Mouse (Mus musculus) urinary bladder, postnatal 4 days (tissue): ENCODE data around the gene Ntm.

Source experiments
- DNase-seq, 2 experiments: peaks; one replicate each; pipeline ENCODE4 v3.0.0; 2021 to 2022; ENCODE audit warnings: low spot score in 2 of 2

Gene Ntm

DNA sequence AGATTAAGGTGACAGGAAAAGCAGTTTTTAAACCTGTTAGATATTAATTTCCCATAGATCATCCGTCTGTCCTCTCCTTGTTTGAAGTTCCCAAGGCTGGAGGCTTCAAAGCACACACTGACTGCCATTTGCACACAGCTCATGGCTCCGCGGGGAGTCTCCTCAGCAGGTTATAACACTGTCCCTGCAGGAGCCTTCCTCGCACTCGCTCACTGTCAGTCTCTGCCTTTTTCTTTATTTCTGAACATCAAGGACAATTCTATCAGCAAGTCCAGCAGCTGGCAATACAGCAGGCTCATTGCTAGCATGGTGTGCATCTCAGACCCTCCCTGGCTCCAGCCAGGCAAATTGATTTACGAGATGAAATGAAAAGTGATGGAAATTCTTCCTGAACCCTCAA, 485.7 kb downstream of the Ntm start:
- DNase-seq: no peak

DNA sequence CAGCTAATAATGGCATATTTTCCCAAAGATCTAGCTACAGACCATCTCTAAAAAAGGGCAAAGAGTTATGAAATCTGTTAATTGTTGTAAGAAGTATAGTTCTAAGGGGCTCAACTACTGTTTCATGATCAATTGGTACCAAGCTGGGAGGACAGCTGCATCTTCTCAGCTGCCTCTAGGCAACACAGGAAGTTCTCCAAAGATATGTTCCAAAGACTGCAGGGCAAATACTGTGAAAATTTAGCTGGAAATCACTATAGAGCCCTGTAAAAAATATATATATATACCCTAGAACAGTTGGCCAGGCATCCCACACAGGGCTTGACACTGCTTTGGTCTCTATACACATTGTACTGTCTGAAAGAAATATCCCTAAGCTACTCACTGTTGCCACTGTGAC, 489.5 kb downstream of the Ntm start:
- DNase-seq: no peak

DNA sequence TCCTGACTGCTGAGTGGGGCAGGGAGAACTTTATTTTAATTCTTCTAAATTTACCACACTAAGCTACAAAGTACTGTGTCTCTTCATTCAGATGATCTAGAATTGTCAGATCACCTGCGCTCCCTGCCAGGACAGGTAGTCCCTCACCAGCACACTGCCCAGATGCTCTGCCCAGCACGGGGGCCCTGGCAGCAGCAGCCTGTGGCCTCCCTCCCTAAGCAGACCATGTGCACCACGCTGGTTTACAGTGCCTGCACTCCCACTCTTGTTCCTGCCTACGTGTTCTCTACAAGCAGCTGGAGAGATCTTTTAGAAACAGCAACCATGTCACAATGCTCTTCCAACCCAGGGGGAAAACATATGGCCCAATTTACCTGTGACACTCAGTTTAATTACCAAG, 490.7 kb downstream of the Ntm start:
- DNase-seq: no peak

DNA sequence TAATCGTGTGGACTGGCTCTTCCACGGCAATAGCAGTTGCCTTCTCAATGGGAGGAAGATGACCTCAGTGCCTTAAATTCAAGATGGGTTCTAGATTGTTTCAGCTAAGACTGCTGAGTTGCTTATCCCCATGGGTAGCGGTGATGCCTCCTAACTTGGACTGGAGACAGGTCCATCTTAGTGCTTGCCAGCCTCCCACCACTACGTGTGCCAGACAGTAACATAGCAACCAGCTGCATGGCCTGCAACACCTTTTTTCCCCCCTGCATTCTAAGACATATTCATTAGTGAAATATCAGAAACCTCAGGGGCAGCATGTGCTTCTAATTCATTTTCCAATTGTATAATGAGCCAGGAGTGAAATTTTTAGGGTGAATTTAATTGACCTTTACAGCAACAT, 498.2 kb downstream of the Ntm start:
- no peak for DNase-seq

DNA sequence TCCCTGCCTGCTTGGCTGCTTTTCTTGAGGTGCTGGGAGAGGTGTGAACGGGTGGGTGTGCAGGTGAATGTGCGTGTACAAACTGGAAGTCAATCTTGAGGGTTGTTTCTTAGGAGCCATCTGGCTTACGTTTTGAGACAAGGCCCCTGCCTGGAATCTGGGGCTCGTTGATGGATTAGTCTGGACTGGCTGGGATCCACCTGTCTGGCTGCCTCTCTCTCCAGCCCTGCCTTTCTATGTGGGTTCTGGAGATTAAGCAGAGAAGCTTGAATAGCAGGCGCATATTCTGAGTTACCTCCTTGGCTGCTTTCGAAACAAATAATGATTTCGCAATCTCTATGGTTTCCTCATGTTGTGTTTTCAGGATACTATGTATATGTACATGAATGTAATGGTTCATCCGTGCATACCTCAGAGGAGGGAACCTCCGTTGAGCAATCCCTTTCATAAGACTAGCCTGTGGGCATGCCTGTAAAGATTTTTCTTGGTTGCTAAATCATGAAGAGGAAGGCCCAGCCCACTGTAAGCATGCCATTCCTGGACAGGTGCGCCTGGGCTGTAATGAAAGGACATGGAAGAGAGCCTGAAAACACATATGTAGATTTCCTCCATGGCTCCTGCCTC, 499.9 kb downstream of the Ntm start:
- DNase-seq: no peak

DNA sequence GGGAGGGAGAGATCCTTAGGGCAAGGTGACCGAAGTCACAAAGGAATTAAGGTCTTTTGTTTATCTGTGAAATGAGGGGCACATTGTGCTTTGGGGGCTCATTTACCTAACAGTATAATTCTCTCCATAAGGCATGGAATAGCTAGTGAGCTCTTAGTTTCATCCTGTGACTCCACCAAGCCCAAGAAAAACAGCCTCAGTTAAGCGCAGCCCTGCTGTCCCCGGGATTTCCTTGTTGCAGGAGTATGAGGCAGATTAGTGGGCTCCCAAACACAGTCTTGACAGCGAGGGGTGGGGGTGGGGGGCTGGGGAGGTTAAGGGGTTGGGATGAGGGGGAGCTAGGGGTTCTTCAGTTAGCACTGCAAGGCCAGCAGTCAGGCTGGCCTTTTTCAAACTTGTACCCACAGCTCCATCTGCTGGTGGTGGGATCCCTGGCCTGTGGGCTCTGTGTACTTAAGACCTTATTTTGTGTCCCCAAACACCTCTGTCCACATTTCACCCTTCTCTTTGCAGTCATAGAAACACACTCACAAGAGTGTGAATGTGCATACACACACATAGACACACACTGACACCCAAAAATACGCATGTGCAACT, 504.9 kb downstream of the Ntm start:
- DNase-seq: no peak

DNA sequence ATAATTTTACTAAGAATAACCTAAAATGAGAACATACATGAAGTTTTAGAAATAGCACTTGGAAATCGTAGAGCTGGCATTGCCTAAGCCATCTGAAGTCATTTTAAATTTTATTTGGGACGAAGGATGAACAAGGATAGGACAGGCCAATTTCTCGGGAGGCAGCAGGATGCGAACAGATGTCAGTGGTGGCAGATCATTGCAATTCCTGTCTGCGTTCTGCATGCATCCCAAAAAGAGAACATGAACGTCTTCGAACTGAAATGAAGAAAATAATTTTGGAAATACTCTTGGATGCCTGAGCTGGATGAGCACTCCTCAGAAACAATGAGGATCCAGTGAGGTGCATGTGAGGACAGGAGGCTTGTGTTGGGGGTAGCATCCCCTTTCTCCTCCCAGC, 506.9 kb downstream of the Ntm start:
- DNase-seq: no peak

DNA sequence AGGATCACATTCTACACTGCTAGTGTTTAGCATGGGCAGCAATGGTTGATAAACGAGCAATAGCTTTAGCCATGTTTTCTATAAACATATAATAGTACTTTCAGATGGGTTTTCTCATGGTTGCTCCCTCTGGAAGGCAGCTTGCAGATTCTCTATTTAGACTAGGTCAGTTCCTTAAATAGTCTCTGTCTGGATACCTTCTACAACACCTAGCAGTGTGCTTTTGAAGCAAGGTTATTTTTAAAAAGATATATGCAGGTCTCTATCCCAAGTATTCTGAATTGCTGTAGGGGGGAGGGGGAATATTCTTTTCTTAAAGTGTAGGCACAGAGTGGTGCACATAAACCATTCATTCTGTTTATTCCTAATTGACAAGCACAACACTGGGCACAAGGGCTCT, 511.7 kb downstream of the Ntm start:
- no peak for DNase-seq

DNA sequence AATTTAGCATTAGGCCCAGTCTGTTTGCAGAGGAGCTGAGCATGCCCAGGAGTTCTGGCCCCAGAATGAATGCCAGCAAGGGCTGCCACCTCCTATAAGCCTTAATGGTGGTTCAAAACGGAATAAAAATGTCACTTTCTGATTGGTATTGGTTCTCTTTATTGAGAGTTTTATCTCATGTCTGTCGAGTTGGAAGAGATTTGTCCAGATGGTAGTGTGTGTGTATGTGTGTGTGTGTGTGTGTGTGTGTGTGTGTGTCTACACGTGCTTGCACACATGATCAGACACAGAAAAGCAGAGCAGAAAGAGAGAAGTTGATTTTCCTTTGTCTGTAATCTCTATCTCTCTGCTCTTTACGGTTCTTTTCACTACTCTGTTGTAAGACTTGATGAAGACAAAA, 518.9 kb downstream of the Ntm start:
- no peak for DNase-seq

DNA sequence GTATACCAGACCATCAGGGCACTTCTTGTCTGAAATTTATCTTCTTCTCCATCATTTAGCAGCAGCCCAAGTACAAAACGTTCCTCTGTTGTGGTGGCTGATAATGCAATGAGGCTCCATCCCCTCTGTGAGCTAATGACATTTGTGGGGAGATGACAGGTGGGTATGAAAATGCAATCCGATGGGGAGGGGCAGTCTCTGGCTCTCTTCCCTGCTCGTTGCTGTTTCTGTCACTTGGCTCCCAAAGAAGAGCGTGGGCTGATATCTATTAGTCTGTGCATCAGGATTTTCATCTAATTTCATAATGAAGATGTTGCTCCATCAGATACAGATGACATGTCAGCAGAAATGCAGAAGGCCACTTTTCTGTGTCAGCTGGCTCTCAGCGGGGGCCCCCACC, 523.5 kb downstream of the Ntm start:
- no peak for DNase-seq

DNA sequence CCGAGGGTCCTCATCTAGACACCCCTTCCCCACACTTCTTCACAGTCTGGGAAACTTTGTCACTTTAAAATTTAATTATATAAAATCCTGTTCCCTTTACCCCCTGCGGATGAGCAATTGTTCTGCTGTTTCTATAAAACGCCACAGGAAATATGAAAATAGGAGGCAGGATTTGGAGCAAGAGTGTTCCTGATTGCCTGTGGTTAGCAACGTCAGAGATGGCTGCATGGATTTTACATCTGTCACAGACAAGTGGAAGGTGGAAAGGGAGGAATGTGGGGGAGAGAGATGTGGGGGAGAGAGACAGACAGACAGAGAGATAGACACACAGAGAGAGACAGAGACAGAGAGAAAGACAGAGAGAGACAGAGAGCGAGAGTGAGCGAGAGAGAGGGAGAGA, 528.3 kb downstream of the Ntm start:
- DNase-seq: no peak

DNA sequence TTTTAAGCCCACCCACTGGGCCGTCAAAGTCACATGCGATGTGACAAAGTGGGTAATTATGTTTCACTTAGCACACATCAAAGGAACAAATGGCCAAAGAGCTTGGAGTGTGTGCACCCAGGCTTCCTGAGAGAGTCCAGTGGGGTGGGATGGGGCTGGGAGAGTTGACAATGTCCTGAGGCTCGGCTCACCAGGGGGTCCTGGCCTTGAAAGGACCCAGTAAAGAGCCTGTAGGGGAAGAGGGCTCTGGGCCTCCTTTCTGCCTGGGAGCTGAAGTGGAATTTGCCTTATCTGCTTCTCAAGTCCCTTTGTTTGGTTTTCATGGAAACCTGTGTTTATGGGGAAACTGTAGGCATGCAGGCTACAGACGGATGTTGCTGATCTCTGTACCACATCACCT, 529.0 kb downstream of the Ntm start:
- DNase-seq: no peak

DNA sequence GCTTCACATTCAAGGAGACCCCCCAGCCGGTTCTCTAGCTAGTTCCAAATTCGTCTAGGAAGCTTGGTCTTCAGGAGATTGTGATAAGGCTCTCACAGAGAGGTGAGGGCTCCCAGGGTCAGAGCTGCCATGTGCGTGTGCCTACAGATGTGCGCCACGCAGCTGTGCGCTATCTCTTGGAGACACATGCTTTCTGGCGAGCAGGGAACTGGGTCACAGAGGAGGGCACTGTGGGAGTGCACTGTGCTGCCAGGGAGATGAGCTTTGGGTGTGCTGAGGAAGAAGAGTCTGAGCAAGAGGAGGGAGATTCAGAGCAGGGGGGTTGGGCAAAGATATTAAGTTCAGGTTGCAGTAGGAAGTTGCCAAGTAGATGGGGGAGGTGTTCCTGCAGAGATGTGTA, 529.8 kb downstream of the Ntm start:
- DNase-seq: no peak

DNA sequence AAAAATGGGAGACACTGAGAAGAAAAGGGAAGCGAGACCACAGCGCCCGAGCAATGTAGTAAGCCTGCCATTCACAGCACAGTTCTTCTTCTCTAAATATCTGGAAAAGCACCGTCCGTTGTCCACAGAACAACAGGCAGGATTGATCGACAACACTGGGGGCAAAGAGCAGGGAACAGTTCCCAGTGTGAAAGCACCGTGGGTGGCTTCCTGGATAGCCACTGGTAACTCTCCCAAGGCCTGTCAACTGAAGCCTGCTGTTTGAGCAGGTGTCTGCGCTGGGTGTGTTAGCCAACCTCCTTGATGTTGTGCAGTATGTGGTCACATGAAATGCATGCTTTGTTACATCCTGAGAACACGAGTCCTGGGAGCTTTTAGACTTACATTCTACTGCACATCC, 531.4 kb downstream of the Ntm start:
- DNase-seq: no peak

DNA sequence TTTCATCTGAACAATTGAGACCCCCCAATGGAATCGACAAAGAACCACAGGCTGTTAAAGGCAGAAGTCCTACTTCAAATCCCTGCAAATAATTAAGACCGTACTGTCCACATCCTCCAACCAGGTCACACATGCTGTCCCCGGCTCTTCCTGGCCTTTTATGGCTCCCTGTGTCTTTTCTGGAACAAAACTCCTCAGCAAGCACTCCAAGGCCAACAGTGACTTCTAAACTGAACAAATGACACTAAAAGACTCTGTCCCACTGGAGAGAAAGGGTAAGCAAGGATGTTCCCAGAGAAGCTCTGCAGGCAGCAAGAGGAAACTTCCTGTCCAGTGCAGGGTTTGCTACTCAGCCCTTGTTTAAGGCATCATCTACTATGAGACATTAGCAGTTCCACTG, 532.8 kb downstream of the Ntm start:
- DNase-seq: no peak

DNA sequence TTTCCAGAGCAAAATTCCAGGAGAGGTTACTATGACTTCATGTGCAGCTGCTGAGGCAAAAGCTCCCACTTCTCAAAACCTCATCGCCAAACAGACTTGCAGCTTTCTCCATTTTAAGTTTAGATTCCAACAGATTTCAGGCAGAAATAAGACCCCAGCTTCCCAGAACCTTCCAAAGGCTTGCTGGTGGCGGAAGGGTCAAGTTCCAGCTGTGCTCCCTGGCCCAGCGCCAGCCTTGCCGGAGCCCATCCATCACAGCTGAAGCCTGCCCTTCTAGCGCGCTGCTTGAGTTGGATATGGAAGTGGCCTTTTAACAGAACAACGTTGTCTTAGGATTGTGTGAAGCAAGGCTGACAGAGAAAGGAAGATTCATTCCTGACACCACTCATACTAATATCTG, 534.6 kb downstream of the Ntm start:
- DNase-seq: no peak

DNA sequence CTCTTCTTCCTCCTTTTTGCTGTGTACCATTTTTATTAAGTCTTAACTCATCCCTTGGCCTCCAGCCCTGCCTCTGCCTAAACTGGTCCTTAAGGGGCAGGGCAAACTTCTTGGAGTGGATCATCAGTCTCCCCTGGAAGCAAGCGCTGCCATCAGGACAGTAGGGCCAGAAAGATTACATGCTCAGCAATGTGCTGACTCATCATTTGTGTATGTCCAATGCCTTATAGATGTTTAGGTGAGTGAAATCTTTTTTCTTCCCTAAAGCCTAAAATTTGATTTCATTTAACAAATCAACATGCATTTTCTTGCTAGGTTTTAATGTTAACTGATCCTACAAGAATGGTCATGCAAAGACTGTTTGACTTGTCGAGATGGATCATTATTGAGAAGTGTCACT, 536.7 kb downstream of the Ntm start:
- no peak for DNase-seq

DNA sequence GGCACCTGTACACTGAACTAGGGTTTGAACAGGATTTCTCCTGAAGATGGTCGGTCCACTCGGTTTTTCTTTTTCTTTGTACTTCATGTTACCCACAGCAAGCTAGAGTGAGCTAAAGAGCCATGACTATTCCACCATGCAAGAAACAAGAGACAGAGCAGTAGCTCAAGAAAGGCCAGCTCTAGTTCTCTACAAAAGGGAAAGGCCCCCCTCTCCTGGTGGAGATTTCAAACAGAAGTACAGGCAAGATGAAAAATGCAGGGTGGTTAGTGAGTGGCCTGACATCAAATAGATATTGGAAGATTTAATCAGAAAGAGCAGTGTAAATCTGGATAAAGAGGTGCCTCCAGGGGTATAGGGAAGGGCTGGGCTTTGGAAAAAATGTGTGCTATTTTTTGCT, 547.4 kb downstream of the Ntm start:
- DNase-seq: no peak

DNA sequence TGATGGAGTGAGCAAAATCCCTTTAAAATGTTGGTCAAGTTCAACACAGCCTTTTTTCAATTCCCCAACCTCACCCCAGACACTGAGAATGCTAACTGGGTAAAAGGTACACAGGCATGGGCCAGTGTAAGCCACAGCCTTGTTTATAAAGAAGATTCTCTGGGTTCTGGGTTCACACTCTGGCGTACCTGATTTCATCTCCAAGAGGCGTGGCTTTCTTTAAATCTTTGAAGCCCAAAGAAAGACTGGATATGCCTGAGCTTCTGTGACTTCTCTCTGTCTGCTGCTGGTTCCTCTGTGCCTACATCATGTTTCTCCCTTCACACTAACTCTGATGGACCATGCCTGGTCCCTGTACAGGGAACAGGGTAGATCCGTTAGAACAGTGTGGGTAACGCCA, 549.8 kb downstream of the Ntm start:
- DNase-seq: no peak

DNA sequence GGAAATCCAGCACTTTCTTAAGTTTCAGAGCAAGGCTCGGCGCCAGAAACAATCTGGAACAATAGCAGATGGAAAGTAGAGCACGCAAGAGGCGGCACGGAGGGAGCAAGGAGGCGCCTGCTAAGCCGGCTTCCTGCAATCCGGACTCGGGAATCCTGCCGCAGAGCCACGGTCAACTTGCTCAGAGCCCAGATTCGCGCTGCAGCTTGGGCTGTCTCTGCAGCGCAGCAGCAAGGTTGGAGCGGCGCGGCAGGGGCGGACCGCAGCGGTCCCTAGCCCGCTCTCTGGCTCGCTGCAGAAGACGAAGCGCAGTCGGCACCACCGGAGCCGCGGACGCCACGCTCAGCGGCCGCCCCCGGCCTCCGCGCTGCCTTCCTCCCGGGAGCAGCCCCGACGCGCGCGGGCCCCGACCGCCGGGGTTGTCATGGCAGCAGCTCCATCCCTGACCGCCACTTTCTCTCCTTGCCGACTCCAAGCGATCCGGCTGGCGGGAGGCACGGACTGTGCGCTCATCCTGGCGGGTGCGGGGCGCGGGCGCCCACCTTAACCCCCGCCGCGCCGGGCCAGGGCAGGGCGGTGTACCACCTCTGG, 550.7 kb downstream of the Ntm start:
- peak; percentile 28 to 62 for DNase-seq

DNA sequence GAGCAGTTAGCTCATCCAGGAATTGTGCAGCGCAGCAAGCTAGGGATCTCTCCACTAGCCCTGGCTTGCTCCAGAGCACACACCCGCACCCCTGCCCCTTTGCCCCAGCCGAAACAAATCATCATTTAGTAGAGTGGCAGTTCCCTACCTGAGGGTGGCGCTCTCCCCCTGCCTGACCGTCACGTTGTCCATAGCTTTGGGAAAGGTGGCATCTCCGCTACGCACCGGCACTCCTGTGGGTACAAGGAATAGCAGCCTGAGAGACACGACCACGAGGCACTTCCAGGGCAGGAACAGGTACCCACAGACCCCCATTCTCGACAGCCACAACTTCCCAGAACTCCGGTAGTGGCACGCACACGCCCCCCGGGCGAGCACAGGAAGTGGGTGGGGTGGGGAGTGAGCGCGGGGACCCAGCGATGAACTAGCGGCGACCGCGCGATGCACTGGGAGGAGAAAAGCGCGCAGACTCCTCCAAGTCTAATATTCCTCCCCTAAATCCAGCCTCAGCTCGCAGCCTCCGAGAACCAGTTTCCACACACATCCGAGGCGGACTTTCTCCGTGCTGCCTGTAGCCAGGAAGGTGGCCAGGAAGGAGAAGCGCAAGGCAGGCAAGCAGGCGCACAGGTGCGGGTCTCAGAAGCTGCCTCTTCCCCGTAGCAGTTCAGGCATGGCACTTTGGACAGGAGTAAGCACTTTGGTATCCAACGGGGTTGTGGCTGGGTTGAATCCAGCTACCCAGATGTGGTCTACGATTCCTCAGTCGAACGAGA, 551.3 kb downstream of the Ntm start:
- no peak for DNase-seq

DNA sequence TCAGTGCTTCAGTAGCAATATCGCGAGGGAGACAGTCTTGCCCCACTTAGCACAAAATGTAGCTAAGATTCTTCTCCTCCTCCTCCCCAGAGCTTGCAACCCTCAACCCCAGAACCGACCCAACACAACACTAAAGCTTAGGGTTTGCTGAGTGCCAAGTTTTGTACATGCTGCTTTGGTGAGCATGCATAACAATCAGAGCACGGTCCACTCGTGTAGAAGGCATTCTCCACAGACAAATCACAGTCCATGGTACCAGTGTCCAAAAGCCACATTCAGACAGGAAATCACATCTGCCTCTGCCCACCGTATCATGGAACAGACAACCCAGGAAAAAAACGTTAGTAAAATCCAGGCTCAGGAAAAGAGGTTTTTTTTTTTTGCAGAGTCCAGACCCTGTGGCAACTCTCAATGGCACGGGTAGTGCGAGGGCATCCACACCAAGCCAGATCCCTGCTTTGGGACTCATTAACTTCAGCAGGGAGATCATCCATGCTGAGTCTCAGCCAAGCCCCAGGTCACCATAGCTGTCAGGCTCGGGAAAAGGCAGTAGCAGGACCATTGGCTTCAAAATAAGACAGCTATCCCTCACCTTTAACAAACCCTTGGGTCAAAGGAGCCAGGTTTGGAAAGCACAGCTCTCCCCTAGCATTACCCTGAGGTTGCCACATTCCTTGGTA, 552.1 kb downstream of the Ntm start:
- no peak for DNase-seq

DNA sequence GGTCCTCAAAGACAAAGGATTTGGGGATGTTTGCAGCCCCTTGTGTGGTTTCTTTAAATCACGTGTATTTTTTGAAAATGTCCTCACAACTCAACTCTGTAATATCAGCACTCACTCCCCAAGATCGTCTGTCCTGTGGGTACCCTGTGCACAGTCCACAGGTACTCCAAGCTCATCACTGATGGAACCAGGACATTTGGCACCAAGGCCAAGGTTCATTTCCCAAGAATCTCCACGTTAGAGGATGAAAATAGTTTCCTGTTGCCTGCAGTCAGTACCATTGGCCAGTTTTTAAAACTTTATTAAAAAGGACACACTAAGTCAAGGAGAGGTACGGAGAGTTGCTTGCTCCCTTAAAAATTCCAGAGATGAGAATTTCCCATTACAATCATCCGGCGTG, 552.7 kb downstream of the Ntm start:
- DNase-seq: no peak
